Mouse (Mus musculus): ENCODE measurements around the gene Uqcrh.

- TF ChIP-seq POLR2A (IDR thresholded peaks at IDR 0.05; ENCODE audit: borderline replicate concordance, extremely low read depth, insufficient read depth, insufficient read length, poor library complexity, severe bottlenecking), result no peak
- no peak for TF ChIP-seq CTCF (IDR thresholded peaks at IDR 0.05; ENCODE audit: borderline replicate concordance, extremely low read depth, insufficient read depth, insufficient read length)
Measured at GRCm38 (mm10) chr4:116040466-116040865, 34.4 kb downstream of the Uqcrh start.
